Mouse (Mus musculus): ENCODE measurements at regions not wholly inside any gene's neighbourhood (a gene's known extent, or its start where the extent isn't known, plus 50 kb on each side); places are given as distances from the start of the nearest gene placed in this dataset.

- DNase-seq (ENCODE audit: low spot score): no peak
Measured at GRCm38 (mm10) chr1:73118661-73119060, 103.0 kb upstream of the Tnp1 start.

- DNase-seq (ENCODE audit: low spot score): no peak
Measured at GRCm38 (mm10) chr1:73116526-73116925, 100.8 kb upstream of the Tnp1 start.

GRCm38 (mm10) chr1:73115854-73116253 is 100.1 kb upstream of the Tnp1 start:
- DNase-seq (ENCODE audit: low spot score): no peak

DNA sequence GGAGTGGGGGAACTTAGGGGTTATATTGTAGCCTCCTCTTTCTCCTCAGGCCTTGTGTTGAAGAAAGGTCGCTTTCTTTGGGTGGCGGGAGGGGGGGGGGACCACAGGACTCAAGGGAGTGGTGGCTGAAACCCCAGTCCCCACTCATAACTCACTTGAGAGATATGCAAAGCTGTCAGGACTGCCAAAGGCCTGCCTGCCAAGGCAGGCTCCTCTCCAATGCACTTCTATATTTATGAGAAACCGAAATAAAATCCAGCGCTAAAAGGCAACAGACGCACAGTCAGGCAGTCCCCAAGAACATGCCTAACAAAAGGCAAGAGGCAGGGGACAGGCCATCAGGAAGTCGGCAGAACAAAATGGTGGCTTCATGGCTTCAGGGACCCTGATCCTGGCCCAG is 97.4 kb upstream of the Tnp1 start:
- no peak for DNase-seq (ENCODE audit: low spot score)

GRCm38 (mm10) chr1:73112711-73113110 is 97.0 kb upstream of the Tnp1 start:
- no peak for DNase-seq (ENCODE audit: low spot score)

- DNase-seq (ENCODE audit: low spot score): no peak
Measured at GRCm38 (mm10) chr1:73111911-73112310, 96.2 kb upstream of the Tnp1 start.

- no peak for DNase-seq (ENCODE audit: low spot score)
Measured at GRCm38 (mm10) chr1:73105856-73106463, 90.3 kb upstream of the Tnp1 start.

DNA sequence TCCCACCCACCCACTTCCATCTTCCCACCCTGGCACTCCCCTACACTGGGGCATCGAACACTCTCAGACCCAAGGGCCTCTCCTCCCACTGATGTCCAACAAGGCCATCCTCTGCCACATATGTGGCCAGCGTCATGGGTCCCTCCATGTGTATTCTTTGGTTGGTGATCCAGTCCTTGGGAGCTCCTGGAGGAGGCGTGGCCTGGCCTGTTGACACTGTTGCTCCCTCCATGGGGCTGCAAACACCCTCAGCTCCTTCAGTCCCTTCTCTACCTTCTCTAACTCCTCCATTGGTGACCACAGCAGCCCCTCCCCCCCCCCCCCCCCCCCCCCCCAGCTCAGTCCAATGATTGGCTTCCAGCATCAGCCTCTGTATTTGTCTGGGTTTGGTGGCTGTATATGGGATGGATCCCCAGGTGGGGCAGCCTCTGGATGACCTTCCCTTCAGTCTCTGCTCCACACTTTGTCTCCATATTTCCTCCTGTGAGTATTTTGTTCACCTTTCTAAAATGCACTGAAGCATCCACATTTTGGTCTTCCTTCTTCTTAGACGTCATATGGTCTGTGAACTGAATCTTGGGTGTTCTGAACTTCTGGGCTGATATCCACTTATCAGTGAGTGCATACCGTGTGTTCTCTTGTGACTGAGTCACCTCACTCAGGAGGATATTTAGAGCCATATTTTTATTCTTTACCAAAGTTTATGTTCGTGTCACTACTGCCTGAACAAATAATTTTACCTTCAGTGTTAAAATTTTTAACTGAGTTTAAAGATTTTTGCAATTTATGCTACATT is 82.1 kb upstream of the Tnp1 start:
- DNase-seq (ENCODE audit: low spot score): no peak

DNA sequence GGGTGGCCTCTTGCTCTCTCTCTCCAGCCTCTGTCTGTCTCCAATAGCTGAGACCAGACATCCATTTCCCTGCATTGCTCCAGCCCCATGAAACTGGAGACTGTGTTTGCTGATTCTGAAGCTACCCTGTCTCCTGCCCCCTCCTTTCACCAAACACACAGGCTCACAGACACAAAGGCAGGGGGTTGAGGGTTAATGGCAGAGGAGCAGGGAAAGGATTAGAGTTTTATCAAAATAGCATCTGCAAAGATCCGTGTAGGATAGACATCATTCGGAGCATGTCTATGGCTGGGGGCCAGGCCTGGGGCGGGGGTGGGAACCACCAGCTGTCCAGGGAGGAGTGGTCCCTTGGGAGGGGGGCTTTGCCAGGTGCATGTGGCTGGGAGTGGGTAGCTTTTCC is 73.9 kb upstream of the Tnp1 start:
- no peak for DNase-seq (ENCODE audit: low spot score)

DNA sequence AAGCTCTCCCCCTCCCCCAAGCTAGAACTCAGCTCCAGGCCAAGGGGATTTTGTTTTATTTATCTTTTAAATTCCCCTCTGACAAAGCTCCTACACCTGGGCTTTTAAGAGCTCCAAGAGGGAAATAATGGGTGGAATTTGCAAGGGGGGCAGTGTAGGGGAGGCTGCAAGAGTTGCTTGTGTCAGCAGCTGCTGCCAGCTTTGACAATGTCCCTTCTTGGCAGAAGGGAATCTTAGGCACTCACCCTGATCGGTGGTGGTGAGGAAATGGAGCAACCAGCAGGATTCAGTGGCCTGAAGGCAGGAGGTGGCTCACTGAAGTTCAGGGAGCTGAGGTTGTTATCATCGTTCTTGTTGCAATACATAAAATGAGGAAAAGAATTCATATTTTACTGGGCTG is 72.8 kb upstream of the Tnp1 start:
- no peak for DNase-seq (ENCODE audit: low spot score)

DNA sequence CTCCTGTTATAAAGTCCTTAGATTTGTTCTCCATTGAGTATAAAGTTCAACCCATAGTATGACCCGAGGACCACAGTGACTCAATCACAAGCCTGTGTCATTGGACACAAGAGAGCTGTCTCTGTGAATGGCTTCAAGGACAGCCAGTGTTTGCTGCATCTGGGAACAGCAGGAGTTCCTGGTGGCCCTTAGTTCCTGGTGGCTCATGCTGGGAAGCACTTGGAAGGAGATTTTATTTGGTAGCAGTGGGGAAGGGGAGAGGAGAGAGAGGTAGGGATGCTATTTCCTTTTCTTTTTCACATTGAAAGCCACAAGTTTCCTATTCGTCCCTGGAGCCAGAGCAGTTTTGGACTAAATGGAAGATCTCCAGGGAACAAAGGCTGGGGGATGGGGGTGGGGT is 69.2 kb upstream of the Tnp1 start:
- DNase-seq (ENCODE audit: low spot score): no peak

DNA sequence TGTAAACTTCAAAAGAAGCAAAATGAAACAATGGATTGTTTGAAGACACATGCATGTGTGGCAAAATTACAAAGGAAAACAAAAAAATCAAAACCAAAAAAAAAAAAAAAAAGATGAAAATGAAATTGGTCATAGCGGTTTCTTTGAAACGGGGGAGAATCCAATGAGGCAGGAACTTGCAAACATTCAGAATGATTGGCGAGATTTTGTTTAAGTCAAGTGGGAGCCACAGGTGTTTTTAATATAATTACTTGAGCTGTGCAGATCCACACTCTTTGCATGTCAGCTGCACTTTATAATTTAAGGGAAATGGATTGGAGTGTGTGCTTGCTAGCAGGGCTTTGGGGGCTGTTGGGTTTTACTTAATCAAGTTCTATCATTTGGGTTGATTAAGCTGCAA is 67.7 kb upstream of the Tnp1 start:
- DNase-seq (ENCODE audit: low spot score): no peak

DNA sequence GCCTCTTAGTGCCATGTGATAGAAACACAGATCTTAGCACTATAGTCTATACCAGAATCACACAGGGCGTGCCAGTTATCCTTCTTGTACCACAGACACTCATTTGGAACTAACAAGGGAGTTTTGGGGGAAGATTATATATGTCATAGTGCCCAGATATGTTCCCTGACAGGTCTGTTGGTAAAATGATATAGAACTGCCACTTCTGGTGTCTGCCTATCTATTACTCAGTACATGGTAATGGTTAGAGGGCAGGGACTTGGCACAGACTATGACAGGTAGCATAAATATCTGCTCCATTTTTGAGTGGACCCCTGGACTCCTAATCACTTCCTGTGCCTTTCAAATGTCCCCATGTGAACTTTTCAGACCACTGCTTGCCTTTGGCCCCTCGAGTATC is 63.8 kb upstream of the Tnp1 start:
- DNase-seq (ENCODE audit: low spot score): no peak

DNA sequence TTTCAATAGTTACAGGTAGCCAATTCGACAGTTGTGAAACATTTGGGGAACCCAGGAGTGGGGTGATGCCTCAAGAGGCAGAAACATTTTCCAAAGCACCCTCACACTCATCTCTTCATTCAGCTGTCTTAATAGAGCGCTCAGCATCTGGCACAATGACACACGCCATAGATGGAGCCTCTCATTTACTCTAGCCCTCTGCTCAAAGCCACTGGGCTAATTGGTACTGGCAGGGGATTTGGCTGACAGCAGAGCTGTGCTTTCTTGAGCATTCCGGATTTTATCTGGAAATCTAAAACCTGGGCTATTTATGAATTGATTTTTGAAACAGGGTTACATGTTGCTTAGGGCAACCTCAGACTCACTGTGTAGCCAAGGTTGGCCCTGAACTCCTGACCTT is 61.4 kb upstream of the Tnp1 start:
- DNase-seq (ENCODE audit: low spot score): no peak

- no peak for DNase-seq (ENCODE audit: low spot score)
Measured at GRCm38 (mm10) chr1:73075699-73076373, 60.1 kb upstream of the Tnp1 start.

DNA sequence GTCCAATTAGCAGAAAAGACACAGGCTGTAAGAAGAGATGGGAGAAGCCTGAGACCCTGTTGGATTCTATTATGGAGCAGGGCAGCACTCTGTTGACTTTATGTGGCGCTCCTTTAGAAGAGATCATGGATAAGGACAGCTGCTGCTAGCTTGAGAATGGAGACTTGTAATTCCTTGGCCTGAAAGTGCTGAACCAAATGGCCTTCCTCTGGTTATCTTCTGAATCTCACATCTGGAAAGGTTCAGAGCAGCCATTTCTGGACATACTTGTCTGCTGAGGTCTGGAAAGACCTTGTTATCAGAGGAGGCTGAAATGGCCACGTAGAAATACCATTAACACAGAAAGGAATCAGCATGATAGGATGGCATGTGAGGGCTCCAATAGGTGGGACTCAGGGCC is 59.5 kb upstream of the Tnp1 start:
- DNase-seq (ENCODE audit: low spot score): no peak

DNA sequence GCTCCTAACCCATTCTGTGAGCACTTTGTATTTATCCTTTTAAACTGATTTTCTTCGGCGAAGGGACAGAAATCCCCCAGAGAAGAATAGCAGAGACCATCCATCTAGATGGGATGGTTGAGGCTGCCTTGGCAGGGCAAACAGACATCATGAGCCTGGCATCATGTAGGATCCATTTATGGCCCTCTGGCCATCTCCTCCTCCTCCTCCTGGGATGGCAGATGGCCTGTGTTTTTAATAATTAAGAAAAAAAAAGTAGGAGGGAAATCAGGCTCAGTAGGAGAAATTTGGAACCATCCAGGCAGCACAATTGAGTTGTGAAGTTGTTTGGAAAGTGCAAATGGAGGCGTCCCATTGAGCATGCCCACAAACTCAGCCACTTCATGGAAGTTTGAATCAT is 58.8 kb upstream of the Tnp1 start:
- no peak for DNase-seq (ENCODE audit: low spot score)

- DNase-seq (ENCODE audit: low spot score): no peak
Measured at GRCm38 (mm10) chr1:73072237-73072904, 56.7 kb upstream of the Tnp1 start.

DNA sequence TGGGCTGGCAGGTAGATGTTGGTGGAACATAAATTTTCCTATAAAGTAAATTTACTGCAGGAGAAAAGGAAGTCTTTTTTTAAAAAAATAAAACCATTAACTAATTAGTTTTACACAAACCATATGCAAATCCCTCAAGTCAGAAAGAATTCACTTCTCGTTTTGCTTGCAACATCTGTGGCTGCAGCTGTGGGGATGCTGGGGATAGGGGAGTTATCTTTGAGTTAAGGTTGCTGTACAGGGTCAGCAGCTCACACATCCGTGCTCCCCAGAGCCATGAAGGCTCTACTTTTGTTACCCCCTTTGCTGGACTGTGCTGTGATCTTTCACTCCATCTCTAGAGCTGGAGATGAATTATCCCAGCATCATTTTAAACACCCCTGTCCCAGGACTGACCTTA is 54.4 kb upstream of the Tnp1 start:
- no peak for DNase-seq (ENCODE audit: low spot score)

Data from testis, postnatal 10 days (tissue).